Mouse (Mus musculus) layer of hippocampus, adult 18-20 months (tissue): ENCODE data around the gene Rxfp3. TPM values are rescaled to one million over a fixed set of nuclear protein-coding genes. Genes with fewer than 3 reads are reported as not detected.
A peak's percentile ranks its signal among the peaks of the same experiment; 100 is the strongest.
"Not testable (repeated sequence)": the region's sequence is repeated elsewhere in the genome, so short reads cannot be mapped to it uniquely, and the experiment has no call there.

ENCODE experiments used
- DNase-seq, 2 experiments: peaks; one replicate each; pipeline ENCODE4 v3.0.0; 2022; ENCODE audit warnings: low spot score in 2 of 2
- total RNA-seq, 2 experiments: library from RNA; stranded (reverse); gene quantifications; 2 replicates each; pipeline ENCODE4 v1.2.3; 2021

Rxfp3 gene
- total RNA-seq, 2 experiments from 2014 or later: 5.5 to 5.9 TPM

DNA sequence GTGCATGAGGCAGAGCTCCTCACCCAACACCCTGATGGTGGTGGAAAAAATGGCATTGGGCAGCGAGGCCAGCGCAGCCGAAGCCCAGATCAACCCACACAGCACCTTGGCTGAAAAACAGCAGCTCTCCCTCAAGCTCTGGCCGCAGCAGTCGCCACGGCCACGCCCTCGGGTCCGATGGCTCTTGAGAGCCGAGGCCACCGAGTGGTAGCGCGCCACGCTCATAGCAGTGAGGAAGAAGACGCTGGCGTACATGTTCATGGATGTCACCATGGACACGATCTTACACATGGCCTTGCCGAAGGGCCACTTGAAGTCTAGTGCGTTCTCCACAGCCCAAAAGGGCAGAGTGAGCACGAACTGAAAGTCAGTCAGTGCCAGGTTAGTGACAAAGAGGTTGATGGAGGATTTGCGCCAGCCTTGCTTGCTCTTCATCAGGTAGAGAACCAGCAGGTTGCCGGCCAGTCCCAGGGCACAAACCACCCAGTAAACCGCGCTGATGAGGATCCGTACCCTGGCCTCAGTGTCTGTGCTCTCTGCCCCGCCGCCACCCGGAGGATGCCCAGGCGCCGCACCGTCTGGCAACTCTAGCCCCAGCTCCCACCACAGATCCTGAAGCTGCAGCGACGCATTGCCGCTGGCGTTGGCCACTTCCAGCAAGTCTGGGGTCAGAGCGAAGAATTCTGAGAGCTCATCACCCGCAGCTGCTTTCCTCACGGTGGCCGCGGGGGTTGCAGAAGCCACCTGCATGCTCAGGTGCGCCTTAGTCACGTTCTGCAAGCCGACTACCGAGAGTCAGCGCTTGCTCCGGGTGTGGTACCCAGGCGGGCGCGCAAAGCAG lies 1.0 kb downstream of the Rxfp3 start:
- DNase-seq: no peak

GRCm38 (mm10) chr15:11035947-11036474 lies 1.8 kb downstream of the Rxfp3 start:
- DNase-seq: no peak

- no peak for DNase-seq
Observed at GRCm38 (mm10) chr15:11030188-11030587, 7.6 kb downstream of the Rxfp3 start.

- DNase-seq: no peak
Observed at GRCm38 (mm10) chr15:11026801-11027561, 10.8 kb downstream of the Rxfp3 start.

GRCm38 (mm10) chr15:11014931-11015330 lies 22.9 kb downstream of the Rxfp3 start:
- DNase-seq: no peak

DNA sequence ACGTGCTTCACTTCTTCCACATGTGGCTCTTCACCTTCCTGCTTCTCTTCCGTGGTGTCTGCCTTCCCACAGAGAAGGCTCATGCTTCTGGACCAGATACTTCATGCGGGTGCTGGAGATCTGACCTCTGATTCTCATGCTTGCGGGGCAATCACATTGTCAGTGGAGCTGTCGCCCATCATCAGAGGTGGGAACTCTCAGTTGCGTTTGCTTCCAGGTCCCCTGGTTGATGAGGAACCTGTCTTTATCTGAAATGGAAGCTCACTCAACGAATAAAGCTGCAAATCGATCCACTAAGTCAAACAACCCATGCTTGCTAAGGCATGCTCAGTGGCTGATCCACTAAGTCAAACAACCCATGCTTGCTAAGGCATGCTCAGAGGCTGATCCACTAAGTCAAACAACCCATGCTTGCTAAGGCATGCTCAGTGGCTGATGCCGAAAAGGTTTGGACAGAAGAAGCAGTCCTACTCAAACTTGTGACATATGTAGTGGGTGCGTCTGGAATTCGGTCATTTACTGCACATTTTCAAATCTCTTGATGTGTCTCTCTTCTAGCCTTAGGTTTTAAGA lies 26.7 kb downstream of the Rxfp3 start:
- DNase-seq: no peak

- DNase-seq: no peak
Observed at GRCm38 (mm10) chr15:11008756-11009155, 29.0 kb downstream of the Rxfp3 start.

GRCm38 (mm10) chr15:11004646-11005045 lies 33.1 kb downstream of the Rxfp3 start:
- no peak for DNase-seq

DNA sequence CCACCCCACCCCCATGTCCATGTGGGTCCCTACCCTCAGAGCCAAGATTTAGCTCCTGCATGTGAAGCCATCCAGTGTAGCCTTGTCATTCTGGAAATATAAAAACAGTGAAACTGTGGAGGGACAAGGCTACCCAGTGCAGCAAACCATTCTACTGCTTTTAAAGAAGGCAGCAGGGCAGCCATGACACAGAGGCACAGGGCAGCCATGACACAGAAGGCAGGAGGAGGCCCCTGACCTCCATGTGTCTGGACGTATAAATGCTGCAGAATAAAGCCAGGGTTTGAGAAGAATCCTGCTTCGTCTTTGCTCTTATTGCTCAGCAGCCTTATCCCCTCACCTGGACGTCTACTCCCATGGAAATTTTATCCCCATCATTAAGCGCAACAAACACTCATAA lies 34.0 kb downstream of the Rxfp3 start:
- DNase-seq: no peak

DNA sequence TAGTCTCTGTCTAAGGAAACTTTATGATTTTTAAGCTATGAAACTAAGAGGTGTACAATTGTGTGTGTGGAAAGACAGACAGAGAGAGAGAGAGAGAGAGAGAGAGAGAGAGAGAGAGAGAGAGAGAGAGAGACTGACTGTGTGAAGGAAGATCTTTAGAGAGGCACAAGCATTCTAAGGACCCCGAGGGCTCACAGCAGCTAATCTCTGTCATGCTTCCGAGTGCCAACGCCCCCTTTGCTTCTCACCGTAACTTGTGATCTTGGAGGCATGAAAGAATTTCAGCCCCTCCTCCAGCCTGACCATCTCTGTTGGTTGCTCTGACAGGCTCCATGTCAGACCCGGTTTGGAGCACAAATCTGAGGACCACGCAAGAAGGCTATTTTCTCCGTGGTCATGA lies 37.4 kb downstream of the Rxfp3 start, which contains the start of gene Slc45a2:
Slc45a2 (plus strand) TSS at position 301 of the 400 bp plus-strand sequence.
- no peak for DNase-seq

DNA sequence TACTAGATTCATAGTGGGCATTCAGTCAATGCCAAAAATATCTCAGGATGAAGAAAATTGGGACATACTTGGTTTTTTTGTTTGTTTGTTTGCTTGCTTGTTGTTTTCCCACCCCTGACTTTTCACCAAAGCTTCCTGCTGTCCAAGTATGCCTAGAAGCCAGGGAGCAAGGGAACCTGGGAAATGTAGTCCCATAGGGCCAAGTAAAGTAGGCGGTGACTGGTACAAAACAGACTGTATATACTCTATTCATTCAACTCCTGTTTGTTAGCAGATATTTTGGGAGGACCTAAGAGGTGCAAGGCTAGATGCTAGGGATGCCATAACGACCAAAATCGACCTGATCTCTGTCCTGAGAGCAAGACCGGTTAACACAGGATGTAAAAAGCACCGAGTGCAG lies 38.0 kb downstream of the Rxfp3 start:
- peak in 1 of 2 experiments; percentile 9 for DNase-seq

- no peak for DNase-seq
Observed at GRCm38 (mm10) chr15:10991566-10991965, 46.2 kb downstream of the Rxfp3 start.

- no peak for DNase-seq
Observed at GRCm38 (mm10) chr15:10990411-10990810, 47.4 kb downstream of the Rxfp3 start.

DNA sequence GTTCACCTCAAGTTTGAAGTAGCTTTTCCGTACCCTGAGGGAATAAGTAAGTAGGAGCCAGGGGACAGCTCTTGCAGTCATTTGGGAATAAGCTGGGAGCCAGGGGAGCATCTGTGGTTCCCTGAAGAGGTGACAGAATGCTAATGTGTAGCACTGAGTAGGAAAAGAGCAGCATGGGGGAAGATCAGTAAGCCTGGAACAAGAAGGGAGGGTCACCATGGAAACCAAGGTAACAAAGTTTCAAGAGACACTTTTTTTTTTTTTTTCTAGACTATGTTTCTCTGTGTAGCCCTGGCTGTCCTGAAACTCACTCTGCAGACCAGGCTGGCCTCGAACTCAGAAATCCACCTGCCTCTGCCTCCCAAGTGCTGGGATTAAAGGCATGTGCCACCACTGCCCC lies 51.3 kb downstream of the Rxfp3 start:
- DNase-seq: not testable (repeated sequence)

DNA sequence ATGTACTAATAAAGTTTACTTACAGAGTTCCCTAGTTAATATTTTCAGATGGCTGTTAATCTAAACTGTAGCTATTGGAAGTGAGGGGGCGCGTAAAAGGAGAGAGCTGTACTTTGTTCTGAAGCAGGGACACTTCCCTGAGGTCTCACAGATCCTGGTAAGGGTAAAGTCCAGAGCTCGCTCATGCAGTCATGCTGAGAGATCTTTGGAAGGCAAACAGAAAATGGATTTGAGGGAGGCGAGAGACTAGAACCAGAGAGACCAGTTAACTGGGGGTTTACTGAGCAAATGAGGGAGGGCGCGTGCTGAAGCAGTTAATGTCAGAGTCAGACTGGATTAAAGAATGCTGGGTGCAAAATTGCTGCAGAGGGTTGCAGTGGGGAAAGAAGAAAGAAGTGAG lies 52.0 kb downstream of the Rxfp3 start:
- DNase-seq: no peak

Other genes starting within 250 kb of the Rxfp3 start
- gene C1qtnf3, start 85.7 kb downstream of the Rxfp3 start, total RNA-seq: not detected
- gene Amacr, start 56.2 kb downstream of the Rxfp3 start, total RNA-seq: 10 to 100 TPM; 13.2 TPM
- not detected for gene Slc45a2, start 37.3 kb downstream of the Rxfp3 start, total RNA-seq
- under 1 TPM; 0.30 to 0.43 TPM for gene Adamts12, start 26.8 kb upstream of the Rxfp3 start, total RNA-seq